Mouse (Mus musculus): Measurements from ENCODE around the gene Prss45.

GRCm38 (mm10) chr9:110855903-110856302 lies 21.5 kb downstream of the Prss45 start:
- no peak for TF ChIP-seq CTCF (IDR thresholded peaks at IDR 0.05; ENCODE audit: low read depth)
- TF ChIP-seq EP300 (optimal IDR thresholded peaks at IDR 0.05): no peak

All from stomach, postnatal 0 days (tissue).